Mouse (Mus musculus): ENCODE measurements around the gene Rims3. TPM values are rescaled to one million over a fixed set of nuclear protein-coding genes. Genes with fewer than 3 reads are reported as not detected.

Gene Rims3
- polyA plus RNA-seq, 1 experiment from 2014 or later: 20.7 TPM

DNA sequence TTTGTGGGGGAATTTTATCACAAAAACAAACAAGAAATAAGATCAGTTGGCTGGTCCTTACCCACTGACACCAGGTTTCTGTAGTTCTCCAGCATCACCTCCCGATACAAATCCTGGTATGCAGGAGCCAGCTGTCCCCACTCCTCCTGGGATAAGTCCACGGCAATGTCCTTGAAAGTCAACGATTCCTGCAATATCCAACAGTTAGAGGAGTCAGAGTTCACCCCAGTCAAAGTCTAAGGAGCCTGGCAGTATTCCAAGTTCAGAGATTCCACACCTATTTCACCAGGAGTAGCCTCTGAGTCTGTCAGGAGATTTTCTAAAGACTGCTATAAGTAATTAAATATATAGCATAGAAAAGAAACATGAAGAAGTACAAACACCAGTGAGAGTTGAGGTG lies 80.4 kb downstream of the Rims3 start:
- Histone ChIP-seq H3K9ac (replicated peaks; ENCODE audit: low read length) (no peak overlapping the region), H3K36me3 (ENCODE audit: control insufficient read depth, insufficient read depth, low read length) (no peaks in the 10 kb centered on the region), H3K27me3 (ENCODE audit: control insufficient read depth, insufficient read depth, low read length) (no peaks in the 10 kb centered on the region), H3K4me2 (ENCODE audit: low read length) (no peak overlapping the region), H3K9me3 (ENCODE audit: control insufficient read depth, low read length) (no peaks in the 10 kb centered on the region), H3K4me3 (replicated peaks; ENCODE audit: low read depth, low read length) (no peak overlapping the region), H3K27ac (replicated peaks; ENCODE audit: low read depth, low read length) (no peak overlapping the region), H3K4me1 (ENCODE audit: control insufficient read depth, insufficient read depth, low read length) (no peaks in the 10 kb centered on the region)
- no peak for DNase-seq
- ATAC-seq (ENCODE audit: low FRiP score, low TSS enrichment): no peak
- 97% methylated on average over 3 of the region's 3 CpGs for WGBS

Small RNAs within 50 kb of the gene (microRNA-seq; reads per million reads assigned to microRNA genes)
- not detected for gene Gm23936

Other genes starting within 250 kb of the Rims3 start
- gene Cited4, start 188.2 kb upstream of the Rims3 start, polyA plus RNA-seq (2014; fragmentation: Nextera tagmentation; extraction: Ambion mirVana): 1.2 TPM in 2 replicates
- 3.7 and 3.9 TPM in 2 replicates for gene Kcnq4, start 106.2 kb upstream of the Rims3 start, polyA plus RNA-seq (2014; fragmentation: Nextera tagmentation; extraction: Ambion mirVana)
- 89.4 and 97.5 TPM in 2 replicates for gene Nfyc, start 23.2 kb upstream of the Rims3 start, polyA plus RNA-seq (2014; fragmentation: Nextera tagmentation; extraction: Ambion mirVana)
- gene Exo5, start 70.2 kb downstream of the Rims3 start, polyA plus RNA-seq (2014; fragmentation: Nextera tagmentation; extraction: Ambion mirVana): 32.5 and 33.5 TPM in 2 replicates
- gene Zfp69, start 96.9 kb downstream of the Rims3 start, polyA plus RNA-seq (2014; fragmentation: Nextera tagmentation; extraction: Ambion mirVana): 6.4 and 6.6 TPM in 2 replicates
- gene Smap2, start 162.4 kb downstream of the Rims3 start, polyA plus RNA-seq (2014; fragmentation: Nextera tagmentation; extraction: Ambion mirVana): 47.5 and 52.0 TPM in 2 replicates
- gene Col9a2, start 184.6 kb downstream of the Rims3 start, polyA plus RNA-seq (2014; fragmentation: Nextera tagmentation; extraction: Ambion mirVana): 8.3 and 10.9 TPM in 2 replicates
- gene Zmpste24, start 243.4 kb downstream of the Rims3 start, polyA plus RNA-seq (2014; fragmentation: Nextera tagmentation; extraction: Ambion mirVana): 17.0 and 21.7 TPM in 2 replicates

Measured in midbrain, embryonic 14.5 days (tissue).